Mouse (Mus musculus) left cerebral cortex, adult 9 months (tissue): Measurements from ENCODE around the gene Nanog.
"Not testable (repeated sequence)": the region's sequence is repeated elsewhere in the genome, so short reads cannot be mapped to it uniquely, and the experiment has no call there.

Experiments used
- DNase-seq, 2 experiments: peaks; one replicate each; pipeline ENCODE4 v3.0.0; 2022; ENCODE audit warnings: low spot score in 2 of 2

Gene Nanog

GRCm38 (mm10) chr6:122707036-122707800 is at the start of gene Nanog:
Nanog (plus strand) TSS chr6:122707489.
- DNase-seq: no peak

- DNase-seq: no peak
These were observed 49.7 kb upstream of the Nanog start for GRCm38 (mm10) chr6:122657630-122658029.

GRCm38 (mm10) chr6:122659567-122659966 is 47.7 kb upstream of the Nanog start:
- no peak for DNase-seq

- DNase-seq: peak in 1 of 2 experiments; percentile 61
These were observed 46.5 kb upstream of the Nanog start for GRCm38 (mm10) chr6:122660601-122661379.

GRCm38 (mm10) chr6:122662551-122663264 is 44.6 kb upstream of the Nanog start:
- DNase-seq: no peak

DNA sequence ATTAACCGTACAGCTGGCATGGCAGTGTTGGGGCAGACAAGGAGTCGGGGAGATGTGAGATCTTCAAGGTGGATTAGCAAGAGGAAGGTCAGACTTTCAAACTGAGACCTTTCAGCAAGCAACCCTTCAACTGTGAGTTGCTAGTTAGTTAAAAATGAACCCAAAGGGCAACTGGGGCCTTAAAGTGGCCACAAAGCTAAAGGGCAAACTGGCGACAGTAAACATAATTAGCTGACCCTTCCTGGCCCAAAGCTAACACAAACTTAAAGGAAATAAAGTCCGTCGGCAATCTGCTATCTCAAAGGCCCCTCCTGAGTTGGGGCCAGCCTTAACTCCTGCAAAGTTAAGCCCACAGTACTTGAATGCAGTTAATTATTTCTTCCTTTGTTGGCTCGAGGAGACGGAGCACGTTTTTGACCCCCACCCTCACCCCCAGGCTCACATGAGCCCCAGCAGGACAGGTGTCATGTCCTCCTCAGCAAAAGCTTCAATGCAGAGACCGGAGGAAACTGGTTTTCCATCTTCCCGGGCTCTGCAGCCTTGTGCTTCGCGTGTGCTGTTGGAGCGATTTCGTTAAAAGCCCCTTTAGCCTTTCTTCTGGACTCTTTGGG is 43.6 kb upstream of the Nanog start:
- no peak for DNase-seq

GRCm38 (mm10) chr6:122665866-122666265 is 41.4 kb upstream of the Nanog start:
- DNase-seq: no peak

GRCm38 (mm10) chr6:122667715-122668114 is 39.6 kb upstream of the Nanog start:
- no peak for DNase-seq

DNA sequence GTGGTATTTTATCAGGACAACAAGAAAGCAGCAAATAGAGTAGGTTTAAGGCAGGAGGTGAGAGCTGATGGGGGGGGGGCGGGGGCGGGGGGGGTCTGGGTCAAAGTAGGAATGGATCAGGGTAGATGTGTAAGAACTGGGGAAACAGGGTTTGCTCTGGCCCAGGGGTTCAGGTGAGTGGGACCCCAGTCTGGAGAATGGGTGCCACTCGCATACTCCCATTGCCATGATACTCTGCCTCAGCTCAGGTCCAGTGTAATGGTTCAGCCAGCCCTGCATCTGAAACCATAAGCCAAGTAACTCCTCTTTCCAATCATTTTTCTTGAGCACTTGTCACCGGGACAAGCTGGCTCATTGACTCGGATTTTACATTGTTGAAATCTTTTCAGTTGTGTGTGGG is 38.5 kb upstream of the Nanog start:
- no peak for DNase-seq

DNA sequence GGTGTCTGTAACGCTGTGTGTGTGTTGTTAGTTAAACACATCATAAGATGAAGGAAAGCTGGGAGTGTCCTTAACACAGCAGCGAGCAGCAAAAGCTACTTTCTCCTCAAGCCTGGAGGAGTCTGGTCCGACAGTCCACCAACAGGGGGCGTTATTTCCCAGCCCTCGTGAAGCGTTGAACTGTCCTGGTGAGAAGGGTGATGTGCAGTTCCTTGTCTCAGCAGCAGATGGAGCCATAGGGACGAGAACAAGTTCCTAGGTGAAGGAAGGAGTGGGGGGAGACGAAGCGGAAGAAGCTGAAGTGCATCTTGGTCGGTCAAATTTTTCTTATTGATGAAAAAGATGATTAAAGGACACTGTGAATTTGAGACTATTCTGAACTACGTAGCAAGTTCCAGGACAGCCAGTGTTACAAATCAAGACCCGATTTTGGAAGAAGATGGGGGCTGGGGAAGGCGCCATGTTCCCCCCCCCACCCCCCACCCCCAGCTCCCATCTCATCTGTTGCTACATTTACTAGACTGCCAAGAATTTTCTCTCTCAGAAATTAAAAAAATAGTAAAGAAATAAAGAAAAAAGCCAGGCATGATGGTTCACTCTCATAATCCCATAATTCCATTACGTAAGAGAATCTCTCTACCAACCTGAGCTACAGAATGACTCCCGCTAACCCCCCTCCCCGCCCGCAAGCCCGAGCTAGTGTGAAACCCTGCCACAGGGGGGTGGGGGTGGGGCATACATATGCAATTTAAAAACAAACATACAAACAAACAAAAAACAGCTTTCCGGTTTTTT is 37.7 kb upstream of the Nanog start:
- peak; percentile 86 to 100 for DNase-seq

- peak in 1 of 2 experiments; percentile 12 for DNase-seq
These were observed 37.1 kb upstream of the Nanog start for GRCm38 (mm10) chr6:122670201-122670551.

GRCm38 (mm10) chr6:122670841-122671240 is 36.4 kb upstream of the Nanog start:
- no peak for DNase-seq

- no peak for DNase-seq
These were observed 34.5 kb upstream of the Nanog start for GRCm38 (mm10) chr6:122672746-122673145.

- peak; percentile 42 to 81 for DNase-seq
These were observed 24.6 kb upstream of the Nanog start for GRCm38 (mm10) chr6:122682646-122683045.

DNA sequence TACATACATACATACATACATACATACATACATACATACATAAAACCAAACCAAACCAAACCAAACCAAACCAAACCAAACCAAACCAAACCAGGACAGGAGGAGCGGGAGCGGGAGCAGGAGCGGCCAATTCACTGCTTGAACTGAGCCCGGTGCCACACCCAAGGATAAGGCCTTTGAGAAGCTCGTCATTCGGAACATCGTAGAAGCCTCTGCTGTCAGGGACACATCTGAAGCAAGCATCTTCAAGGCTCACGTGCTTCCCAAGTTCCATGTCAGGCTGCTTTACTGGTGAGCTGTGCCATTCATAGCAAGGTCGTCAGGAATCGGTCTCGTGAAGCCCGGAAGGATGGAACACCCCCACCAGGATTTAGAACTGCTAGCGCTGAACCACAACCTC is 20.6 kb upstream of the Nanog start:
- no peak for DNase-seq

DNA sequence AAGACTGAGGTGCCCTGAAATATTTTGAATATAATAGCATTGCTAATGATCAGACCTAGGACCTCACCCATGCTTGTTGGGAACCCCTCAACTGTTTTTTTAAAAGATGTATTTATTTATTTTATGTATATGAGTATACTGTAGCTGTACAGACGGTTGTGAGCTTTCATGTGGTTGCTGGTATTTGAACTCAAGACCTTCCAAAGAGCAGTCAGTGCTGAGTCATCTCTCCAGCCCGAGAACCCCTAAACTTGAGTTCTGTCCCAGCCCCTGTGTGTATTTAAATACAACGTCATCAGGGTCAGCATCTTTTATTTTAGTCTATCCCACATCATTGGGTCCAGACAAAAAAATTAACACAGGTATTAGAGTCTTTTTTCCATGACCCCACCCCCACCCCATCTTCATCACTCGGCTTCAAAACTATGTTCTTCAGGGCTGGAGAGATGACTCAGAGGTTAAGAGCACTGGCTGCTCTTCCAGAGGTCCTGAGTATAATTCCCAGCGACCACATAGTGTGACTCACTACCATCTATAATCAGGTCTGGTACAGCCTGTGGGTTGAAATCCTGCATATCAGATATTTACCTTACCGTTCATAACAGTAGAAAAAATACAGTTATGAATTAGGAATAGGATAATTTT is 17.8 kb upstream of the Nanog start:
- no peak for DNase-seq

DNA sequence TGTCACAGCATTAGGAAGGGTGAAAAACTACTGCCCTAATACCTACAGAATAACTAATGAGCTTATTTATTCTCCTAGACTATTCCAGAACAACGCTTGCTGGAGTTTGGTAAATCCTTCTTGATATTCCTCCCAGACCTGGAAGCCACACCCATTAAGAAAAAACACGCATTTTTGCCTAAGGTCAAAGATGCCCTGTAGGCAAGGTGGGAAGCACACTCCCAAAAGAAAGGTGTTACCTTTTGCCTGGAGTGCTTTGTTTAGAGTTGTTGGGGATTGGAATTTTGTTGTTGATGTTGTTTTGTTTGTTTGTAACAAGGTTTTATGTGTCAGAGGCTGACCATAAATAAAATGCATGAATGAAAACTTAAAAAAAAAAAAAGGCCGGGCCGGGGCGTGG is 17.2 kb upstream of the Nanog start:
- no peak for DNase-seq

DNA sequence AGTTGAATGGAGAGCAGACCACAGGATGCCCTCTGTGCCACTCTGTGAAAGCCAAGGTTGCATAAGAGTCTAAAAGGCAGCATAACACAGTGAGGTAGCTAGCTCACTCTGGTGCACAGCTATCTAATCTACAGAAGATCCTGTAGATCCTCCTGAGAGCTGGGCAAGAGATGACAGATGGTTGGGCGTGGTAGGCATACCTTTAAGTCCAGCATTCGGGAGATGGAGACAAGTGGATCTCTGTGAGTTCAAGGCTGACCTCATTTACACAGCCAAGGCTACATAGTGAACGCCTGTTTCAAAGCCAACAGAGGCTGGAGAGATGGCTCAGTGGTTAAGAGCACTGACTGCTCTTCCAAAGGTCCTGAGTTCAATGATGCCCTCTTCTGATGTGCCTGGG is 11.9 kb upstream of the Nanog start:
- DNase-seq: no peak

DNA sequence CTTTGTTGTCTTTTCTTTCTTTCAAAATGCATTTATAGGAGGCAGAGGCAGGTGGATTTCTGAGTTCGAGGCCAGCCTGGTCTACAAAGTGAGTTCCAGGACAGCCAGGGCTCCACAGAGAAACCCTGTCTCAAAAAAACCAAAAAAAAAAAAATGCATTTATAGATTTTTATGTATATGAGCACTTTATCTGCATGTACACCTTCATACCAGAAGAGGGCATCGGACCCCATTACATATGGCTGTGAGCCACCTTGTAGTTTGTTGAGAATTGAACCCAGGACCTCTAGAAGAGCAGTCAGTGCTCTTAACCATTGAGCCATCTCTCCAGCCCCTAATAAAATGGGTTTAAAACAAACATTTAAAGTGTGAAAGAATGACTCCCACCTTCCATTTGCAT is 7.7 kb upstream of the Nanog start:
- DNase-seq: not testable (repeated sequence)

GRCm38 (mm10) chr6:122701816-122702215 is 5.5 kb upstream of the Nanog start:
- DNase-seq: no peak
